Mouse (Mus musculus): ENCODE data around the gene Sirt2. TPM values are rescaled to one million over a fixed set of nuclear protein-coding genes. Genes with fewer than 3 reads are reported as not detected.
A peak's percentile ranks its signal among the peaks of the same experiment; 100 is the strongest.

Gene Sirt2
- polyA plus RNA-seq, 1 experiment from 2014 or later, result 90.4 TPM

- Histone ChIP-seq H3K9me3 (replicated peaks) (no peaks in the 10 kb centered on the region), H3K36me3 (peaks cover 48% of the 10 kb centered on the region), H3K4me3 (peak overlapping the region; percentile 79), H3K4me2 (replicated peaks) (peak overlapping the region; percentile 79), H3K27me3 (no peaks in the 10 kb centered on the region), H3K4me1 (peaks cover 56% of the 10 kb centered on the region), H3K9ac (peak overlapping the region; percentile 94), H3K27ac (peak overlapping the region; percentile 17; the same call in 1 of the 2 replicates)
- no peak for ATAC-seq (ENCODE audit: low FRiP score)
- WGBS, result 16% methylated on average over 7 of the region's 7 CpGs
Measured at GRCm38 (mm10) chr7:28811640-28812275, 45.2 kb downstream of the Sirt2 start.

- H3K4me3 ChIP-seq, result peak overlapping the region; percentile 79
- H3K9me3 ChIP-seq (replicated peaks), result no peaks in the 10 kb centered on the region
- WGBS, result 73% methylated on average over 4 of the region's 4 CpGs
- H3K9ac ChIP-seq, result peak overlapping the region; percentile 94
- peaks cover 55% of the 10 kb centered on the region for H3K36me3 ChIP-seq
- H3K4me2 ChIP-seq (replicated peaks), result peak overlapping the region; percentile 79
- H3K4me1 ChIP-seq, result peaks cover 63% of the 10 kb centered on the region
- no peak for ATAC-seq (ENCODE audit: low FRiP score)
- no peak overlapping the region for H3K27ac ChIP-seq
- H3K27me3 ChIP-seq, result no peaks in the 10 kb centered on the region
Measured at GRCm38 (mm10) chr7:28812436-28812835, 45.9 kb downstream of the Sirt2 start.

- Histone ChIP-seq H3K4me3 (peak overlapping the region; percentile 79), H3K36me3 (peaks cover 60% of the 10 kb centered on the region), H3K9me3 (replicated peaks) (no peaks in the 10 kb centered on the region), H3K9ac (peak overlapping the region; percentile 94; the same call in 1 of the 2 replicates), H3K27ac (no peak overlapping the region), H3K4me2 (replicated peaks) (peak overlapping the region; percentile 79), H3K4me1 (peaks cover 63% of the 10 kb centered on the region), H3K27me3 (no peaks in the 10 kb centered on the region)
- 90% methylated on average over 5 of the region's 5 CpGs for WGBS
- ATAC-seq (ENCODE audit: low FRiP score), result no peak
Measured at GRCm38 (mm10) chr7:28812949-28813348, 46.4 kb downstream of the Sirt2 start.

- ATAC-seq (ENCODE audit: low FRiP score), result no peak
- Histone ChIP-seq H3K27ac (no peak overlapping the region), H3K4me1 (peaks cover 68% of the 10 kb centered on the region), H3K4me2 (replicated peaks) (no peak overlapping the region), H3K36me3 (peaks cover 73% of the 10 kb centered on the region), H3K9me3 (replicated peaks) (no peaks in the 10 kb centered on the region), H3K27me3 (no peaks in the 10 kb centered on the region), H3K4me3 (no peak overlapping the region), H3K9ac (no peak overlapping the region)
- WGBS, result 91% methylated on average over 5 of the region's 5 CpGs
Measured at GRCm38 (mm10) chr7:28814306-28815034, 47.9 kb downstream of the Sirt2 start.

- H3K27me3 ChIP-seq, result no peaks in the 10 kb centered on the region
- H3K9me3 ChIP-seq (replicated peaks), result no peaks in the 10 kb centered on the region
- ATAC-seq (ENCODE audit: low FRiP score), result no peak
- H3K4me3 ChIP-seq, result no peak overlapping the region
- H3K9ac ChIP-seq, result no peak overlapping the region
- peaks cover 73% of the 10 kb centered on the region for H3K4me1 ChIP-seq
- 92% methylated on average over 9 of the region's 9 CpGs for WGBS
- peak overlapping the region; percentile 49; the same call in 1 of the 2 replicates for H3K27ac ChIP-seq
- H3K36me3 ChIP-seq, result peaks cover 80% of the 10 kb centered on the region
- H3K4me2 ChIP-seq (replicated peaks), result peak overlapping the region; percentile 3; the same call in 1 of the 2 replicates
Measured at GRCm38 (mm10) chr7:28815230-28815629, 48.7 kb downstream of the Sirt2 start.

- peaks cover 90% of the 10 kb centered on the region for H3K36me3 ChIP-seq
- peaks cover 80% of the 10 kb centered on the region for H3K4me1 ChIP-seq
- no peak overlapping the region for H3K27ac ChIP-seq
- H3K4me2 ChIP-seq (replicated peaks), result no peak overlapping the region
- H3K4me3 ChIP-seq, result no peak overlapping the region
- no peaks in the 10 kb centered on the region for H3K27me3 ChIP-seq
- WGBS, result 85% methylated on average over 9 of the region's 9 CpGs
- 0 out of 2 replicates have a peak overlapping the region, but pooled peaks have one; percentile 32 for H3K9ac ChIP-seq
- ATAC-seq (ENCODE audit: low FRiP score), result no peak
- no peaks in the 10 kb centered on the region for H3K9me3 ChIP-seq (replicated peaks)
Measured at GRCm38 (mm10) chr7:28816201-28816600, 49.7 kb downstream of the Sirt2 start.

GRCm38 (mm10) chr7:28816920-28817319, 50.4 kb downstream of the Sirt2 start:
- no peaks in the 10 kb centered on the region for H3K9me3 ChIP-seq (replicated peaks)
- peaks cover 79% of the 10 kb centered on the region for H3K4me1 ChIP-seq
- H3K4me3 ChIP-seq, result no peak overlapping the region; the same call in 1 of the 2 replicates
- no peaks in the 10 kb centered on the region for H3K27me3 ChIP-seq
- WGBS, result 92% methylated on average over 10 of the region's 10 CpGs
- no peak for ATAC-seq (ENCODE audit: low FRiP score)
- H3K9ac ChIP-seq, result no peak overlapping the region
- no peak overlapping the region; the same call in 1 of the 2 replicates for H3K4me2 ChIP-seq (replicated peaks)
- H3K36me3 ChIP-seq, result peaks cover 94% of the 10 kb centered on the region
- no peak overlapping the region for H3K27ac ChIP-seq

- WGBS, result 77% methylated on average over 6 of the region's 6 CpGs
- no peak overlapping the region for H3K4me3 ChIP-seq
- peaks cover 73% of the 10 kb centered on the region for H3K4me1 ChIP-seq
- no peak overlapping the region; the same call in 1 of the 2 replicates for H3K9ac ChIP-seq
- H3K27ac ChIP-seq, result no peak overlapping the region
- no peaks in the 10 kb centered on the region for H3K9me3 ChIP-seq (replicated peaks)
- no peaks in the 10 kb centered on the region for H3K27me3 ChIP-seq
- H3K36me3 ChIP-seq, result peaks cover 95% of the 10 kb centered on the region
- H3K4me2 ChIP-seq (replicated peaks), result no peak overlapping the region
- no peak for ATAC-seq (ENCODE audit: low FRiP score)
Measured at GRCm38 (mm10) chr7:28817524-28817923, 51.0 kb downstream of the Sirt2 start.

GRCm38 (mm10) chr7:28817957-28818356, 51.4 kb downstream of the Sirt2 start:
- Histone ChIP-seq H3K4me3 (no peak overlapping the region), H3K27ac (peak overlapping the region; percentile 6; the same call in 1 of the 2 replicates), H3K27me3 (no peaks in the 10 kb centered on the region), H3K36me3 (peaks cover 95% of the 10 kb centered on the region), H3K9me3 (replicated peaks) (no peaks in the 10 kb centered on the region), H3K9ac (no peak overlapping the region; the same call in 1 of the 2 replicates), H3K4me1 (peaks cover 68% of the 10 kb centered on the region), H3K4me2 (replicated peaks) (no peak overlapping the region)
- no peak for ATAC-seq (ENCODE audit: low FRiP score)
- 80% methylated on average over 4 of the region's 4 CpGs for WGBS

- Histone ChIP-seq H3K27ac (no peak overlapping the region), H3K36me3 (peaks cover 92% of the 10 kb centered on the region), H3K9me3 (replicated peaks) (no peaks in the 10 kb centered on the region), H3K4me3 (no peak overlapping the region), H3K9ac (no peak overlapping the region), H3K27me3 (no peaks in the 10 kb centered on the region), H3K4me1 (peaks cover 64% of the 10 kb centered on the region), H3K4me2 (replicated peaks) (no peak overlapping the region)
- 72% methylated on average over 18 of the region's 18 CpGs for WGBS
- no peak for ATAC-seq (ENCODE audit: low FRiP score)
Measured at GRCm38 (mm10) chr7:28818436-28818835, 51.9 kb downstream of the Sirt2 start.

- Histone ChIP-seq H3K4me3 (no peak overlapping the region), H3K9ac (no peak overlapping the region), H3K9me3 (replicated peaks) (no peaks in the 10 kb centered on the region), H3K27me3 (no peaks in the 10 kb centered on the region), H3K4me2 (replicated peaks) (no peak overlapping the region), H3K36me3 (peaks cover 87% of the 10 kb centered on the region), H3K27ac (no peak overlapping the region), H3K4me1 (peaks cover 60% of the 10 kb centered on the region)
- 88% methylated on average over 4 of the region's 4 CpGs for WGBS
- ATAC-seq (ENCODE audit: low FRiP score), result no peak
Measured at GRCm38 (mm10) chr7:28818861-28819452, 52.4 kb downstream of the Sirt2 start.

- no peak for ATAC-seq (ENCODE audit: low FRiP score)
- no peak overlapping the region for H3K4me3 ChIP-seq
- H3K9ac ChIP-seq, result 0 out of 2 replicates have a peak overlapping the region, but pooled peaks have one; percentile 27
- no peaks in the 10 kb centered on the region for H3K27me3 ChIP-seq
- peaks cover 81% of the 10 kb centered on the region for H3K36me3 ChIP-seq
- H3K9me3 ChIP-seq (replicated peaks), result no peaks in the 10 kb centered on the region
- H3K4me1 ChIP-seq, result peaks cover 57% of the 10 kb centered on the region
- 83% methylated on average over 4 of the region's 4 CpGs for whole genome bisulfite sequencing
- H3K4me2 ChIP-seq (replicated peaks), result peak overlapping the region; percentile 11; the same call in 1 of the 2 replicates
- H3K27ac ChIP-seq, result peak overlapping the region; percentile 80
Measured at GRCm38 (mm10) chr7:28819571-28819970, 53.0 kb downstream of the Sirt2 start.

All from hindbrain, embryonic 12.5 days (tissue).